Mouse (Mus musculus) WW6 (cell line): ENCODE measurements around the gene Gclm.
A peak's percentile ranks its signal among the peaks of the same experiment; 100 is the strongest.
"Not testable (repeated sequence)": the region's sequence is repeated elsewhere in the genome, so short reads cannot be mapped to it uniquely, and the experiment has no call there.

Experiments used
- DNase-seq: peaks from one replicate; pipeline ENCODE4 v3.0.0-alpha.2; 2013; ENCODE audit warnings: low read depth, low spot score

The Gclm gene

GRCm38 (mm10) chr3:122245215-122245877 lies at the start of gene Gclm:
Gclm (plus strand) TSS chr3:122245557.
- peak; percentile 74 for DNase-seq

DNA sequence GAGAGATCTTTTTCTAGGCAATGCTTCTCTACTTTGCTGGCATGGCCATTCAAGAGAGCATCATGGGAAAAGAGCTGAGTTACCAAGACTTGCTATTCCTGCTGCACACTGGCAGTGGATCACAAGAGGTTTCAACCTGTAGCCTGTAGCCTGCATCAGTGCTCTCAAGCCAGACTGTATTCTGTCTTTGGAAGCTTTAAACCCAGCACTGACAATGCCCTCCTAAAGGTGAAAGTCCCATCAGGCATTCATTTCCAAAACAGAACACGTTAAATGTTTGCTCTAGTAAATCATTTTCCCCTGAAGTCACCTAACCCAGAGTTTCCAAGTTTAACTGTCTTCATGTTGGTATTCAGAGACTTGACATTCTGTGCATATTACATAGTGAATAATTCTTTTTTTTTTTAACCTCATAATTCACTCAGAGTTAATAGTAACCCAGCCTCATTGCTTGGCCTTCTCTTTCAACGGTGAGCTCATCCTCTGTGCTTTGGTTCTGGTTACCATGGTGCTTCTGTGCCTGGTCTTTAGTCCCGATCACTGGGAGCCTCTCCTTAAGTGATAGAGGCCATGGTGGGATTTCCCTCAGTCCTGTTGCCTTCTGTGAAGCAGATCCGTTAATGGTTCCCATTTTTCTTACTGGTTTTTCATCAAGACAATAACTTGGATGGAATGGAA lies 48.6 kb upstream of the Gclm start:
- DNase-seq, result no peak

DNA sequence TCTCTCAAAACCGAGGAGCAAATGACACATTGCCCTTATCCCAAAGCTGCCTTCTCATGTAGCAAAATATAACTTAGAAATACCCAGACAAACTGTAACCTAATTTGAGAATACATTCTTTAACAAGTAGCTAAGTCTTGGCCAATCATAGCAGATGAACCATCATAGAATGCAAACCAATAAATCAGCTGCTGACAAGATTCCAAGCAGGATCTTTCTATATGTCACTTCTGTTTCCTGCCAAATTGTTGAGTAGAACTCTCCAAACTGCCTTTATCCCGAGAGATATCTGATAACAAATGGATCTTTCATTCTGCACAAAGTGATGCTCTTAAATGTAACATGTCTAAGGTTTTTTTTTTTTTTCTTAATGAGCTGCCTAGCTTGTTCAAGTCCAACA lies 46.8 kb upstream of the Gclm start:
- no peak for DNase-seq

GRCm38 (mm10) chr3:122198966-122199381 lies 46.4 kb upstream of the Gclm start:
- DNase-seq, result no peak

DNA sequence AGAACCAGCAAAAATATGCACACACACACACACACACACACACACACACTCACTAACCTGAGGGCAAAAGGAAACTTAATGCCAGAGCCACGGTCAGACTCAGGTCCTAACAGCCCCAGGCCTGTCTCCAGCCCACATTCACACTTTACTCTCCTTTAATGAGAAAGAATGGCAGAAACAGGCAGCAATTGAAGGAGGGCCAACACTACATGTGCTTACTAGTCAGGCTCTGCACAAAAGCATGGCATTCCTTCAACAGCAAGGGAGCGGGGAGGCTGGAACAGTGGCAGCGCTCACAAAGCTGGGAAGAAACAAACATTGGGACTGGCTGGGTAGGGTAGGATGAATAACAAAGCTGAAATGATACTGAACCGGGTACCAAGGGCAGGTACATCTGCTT lies 45.8 kb upstream of the Gclm start:
- no peak for DNase-seq

- DNase-seq, result no peak
These were observed 45.3 kb upstream of the Gclm start for GRCm38 (mm10) chr3:122200017-122200416.

- no peak for DNase-seq
These were observed 44.9 kb upstream of the Gclm start for GRCm38 (mm10) chr3:122200447-122200846.

DNA sequence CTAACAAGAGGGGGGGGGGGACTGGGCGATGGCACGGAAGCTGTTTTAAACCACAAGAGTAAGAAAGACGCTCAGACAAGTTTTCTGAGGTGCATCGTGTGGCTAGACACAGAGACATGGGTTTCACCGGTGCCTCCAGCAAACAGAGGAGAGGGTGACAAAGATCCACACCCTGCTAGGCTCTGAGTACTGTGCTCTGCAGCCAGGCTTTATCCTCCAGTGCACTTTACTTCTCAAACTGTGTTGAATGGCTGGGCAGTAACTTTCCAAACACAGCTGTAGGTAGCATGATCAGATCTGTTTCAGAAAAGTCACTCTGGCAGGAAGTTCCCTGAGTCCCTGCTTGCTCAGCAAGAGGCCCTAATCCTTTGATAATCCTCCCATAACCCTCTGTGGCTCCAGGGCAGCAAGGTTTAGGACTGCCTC lies 43.0 kb upstream of the Gclm start:
- no peak for DNase-seq

- no peak for DNase-seq
These were observed 41.6 kb upstream of the Gclm start for GRCm38 (mm10) chr3:122203675-122204329.

DNA sequence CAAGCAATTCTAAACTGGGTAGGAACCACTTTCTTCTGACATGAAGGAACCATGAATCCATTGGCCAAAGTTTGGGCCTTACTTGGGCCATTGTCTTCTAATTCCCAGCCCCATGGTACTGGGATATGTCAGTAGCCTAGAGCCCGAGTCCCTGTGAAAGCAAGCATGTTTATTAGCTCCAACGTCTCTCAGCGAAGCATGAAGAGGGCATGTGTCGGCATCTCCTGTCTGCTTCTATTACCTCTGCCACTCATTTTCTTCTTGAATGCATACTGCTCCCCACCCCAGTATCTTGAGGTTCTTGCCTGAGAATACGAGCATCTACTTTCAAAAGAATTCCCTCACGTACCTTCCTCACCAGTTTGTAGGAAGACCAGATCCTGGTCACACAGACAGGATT lies 39.6 kb upstream of the Gclm start:
- no peak for DNase-seq

GRCm38 (mm10) chr3:122206279-122207070 lies 38.9 kb upstream of the Gclm start:
- no peak for DNase-seq

DNA sequence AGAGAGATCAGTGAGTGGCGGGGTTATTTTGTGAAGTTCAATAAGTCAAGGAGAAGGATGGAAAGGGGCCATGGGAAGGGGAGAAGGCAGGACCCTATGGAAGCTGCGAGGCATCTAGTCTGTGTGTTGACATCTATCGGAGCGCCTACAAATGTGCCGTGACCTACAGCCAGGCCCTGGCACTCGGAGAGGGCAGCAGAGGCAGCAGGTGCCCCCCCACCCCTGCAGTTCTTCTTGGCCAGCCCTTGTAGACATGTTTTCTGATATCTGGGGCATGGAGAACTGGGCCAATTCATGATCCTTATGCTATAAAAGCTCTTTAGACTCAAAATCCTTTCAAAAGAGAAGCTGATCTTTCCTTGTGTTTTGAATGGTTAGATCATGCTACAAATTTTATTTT lies 37.6 kb upstream of the Gclm start:
- DNase-seq, result no peak

GRCm38 (mm10) chr3:122208296-122209225 lies 36.8 kb upstream of the Gclm start:
- no peak for DNase-seq

- DNase-seq, result no peak
These were observed 35.8 kb upstream of the Gclm start for GRCm38 (mm10) chr3:122209511-122209910.

DNA sequence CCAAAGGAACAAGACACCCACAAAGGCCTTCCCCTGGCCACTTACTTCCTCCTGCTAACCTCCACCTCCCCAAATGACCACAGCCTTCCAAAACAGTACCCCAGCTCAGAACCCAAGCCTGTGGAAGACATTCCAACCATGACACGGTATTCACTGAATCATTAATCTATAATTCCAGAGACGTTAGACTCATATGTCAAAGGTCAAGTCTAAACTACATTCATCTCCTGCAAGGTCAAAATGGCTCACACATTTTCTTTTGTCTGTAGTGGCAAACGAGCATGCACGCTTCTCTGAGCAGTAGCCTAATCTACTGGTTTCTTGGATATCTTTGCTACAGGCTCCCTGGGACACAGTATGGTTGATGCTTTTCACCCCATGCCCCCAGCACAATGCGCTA lies 34.9 kb upstream of the Gclm start:
- no peak for DNase-seq

DNA sequence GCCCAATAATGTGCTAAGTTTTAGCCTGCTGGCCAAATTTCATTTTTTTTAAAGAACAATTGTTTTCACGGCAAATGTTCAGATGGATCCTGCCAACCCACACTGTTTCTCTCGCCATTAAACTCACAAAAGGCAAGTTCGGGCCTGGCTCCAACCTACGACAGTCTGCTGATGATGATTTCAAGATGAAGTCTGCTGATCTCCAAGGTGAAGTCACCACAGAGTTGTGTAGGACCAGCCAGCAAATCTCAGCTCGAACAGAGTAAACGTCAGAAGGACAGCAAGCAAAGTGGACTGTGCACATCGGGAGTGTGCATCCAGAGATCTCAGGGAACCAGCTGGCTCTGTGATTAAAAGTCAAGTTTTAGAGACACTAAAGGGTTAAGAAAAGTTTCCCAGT lies 34.5 kb upstream of the Gclm start:
- DNase-seq, result no peak

DNA sequence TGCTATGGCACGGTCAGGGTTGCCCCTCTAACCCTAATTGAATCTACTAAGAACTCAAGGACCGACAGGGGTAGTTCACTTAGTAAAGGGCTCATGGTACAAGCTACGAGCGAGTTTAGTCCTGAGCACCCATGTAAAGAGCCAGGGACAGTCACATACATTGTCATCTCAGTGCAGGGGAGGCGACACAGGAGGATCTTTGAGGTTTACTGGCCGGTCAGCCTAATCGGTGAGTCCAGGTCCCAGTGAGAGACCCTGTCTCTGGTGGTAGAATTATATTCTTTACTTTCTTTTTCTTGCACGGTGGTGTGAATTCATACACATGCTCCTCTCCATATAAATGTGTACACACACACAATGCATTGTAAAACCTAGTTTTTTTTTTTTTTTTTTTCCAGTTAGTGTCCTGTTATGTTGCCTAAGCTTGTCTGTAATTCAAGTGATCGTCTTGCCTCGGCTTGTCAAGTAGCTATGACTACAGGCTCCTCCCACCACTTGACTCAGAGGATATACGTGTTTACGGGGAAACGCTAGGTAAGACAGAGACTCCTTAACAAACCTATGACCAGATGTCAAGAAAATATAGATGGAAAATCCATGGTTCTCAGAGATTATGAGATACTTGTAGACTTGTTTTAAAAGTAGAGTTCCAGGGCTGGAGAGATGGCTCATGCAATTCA lies 33.8 kb upstream of the Gclm start:
- DNase-seq, result no peak

DNA sequence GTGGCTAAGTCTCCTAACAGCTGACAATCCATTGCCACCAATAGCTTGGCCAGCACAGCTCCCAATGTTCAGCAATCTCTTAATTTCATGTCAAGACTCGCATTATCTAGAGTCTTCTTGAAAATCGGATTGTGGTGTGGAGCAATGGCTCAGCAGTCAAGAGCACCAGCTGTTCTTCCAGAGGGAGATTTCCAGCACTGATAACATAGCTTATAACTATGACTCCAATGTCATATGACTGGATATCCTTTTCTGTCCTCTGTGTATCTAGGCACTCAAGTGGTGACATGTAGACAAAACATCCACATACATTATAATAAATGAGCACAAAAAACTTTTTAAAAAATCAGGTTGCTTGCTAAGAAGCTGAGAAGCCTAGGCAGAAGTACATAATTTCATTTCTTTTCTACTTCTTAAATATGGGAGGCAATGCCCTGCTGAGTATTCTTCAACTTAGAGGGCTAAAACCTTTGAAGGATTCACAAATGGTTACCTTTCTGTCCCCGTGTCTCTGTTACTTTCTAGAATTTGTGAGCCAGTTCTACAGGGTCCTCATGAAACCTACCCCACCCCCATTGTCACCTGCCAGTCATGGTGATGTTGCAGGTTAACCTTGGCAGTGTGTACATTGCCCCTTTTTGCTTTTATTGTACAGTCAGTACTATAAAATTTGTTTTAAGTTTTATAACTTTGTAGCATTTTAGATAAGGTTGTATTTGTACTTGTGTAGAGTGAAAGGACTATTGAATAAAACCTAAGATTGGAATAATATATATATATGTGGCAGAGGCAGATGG lies 23.9 kb upstream of the Gclm start:
- DNase-seq, result no peak

GRCm38 (mm10) chr3:122226972-122227371 lies 18.4 kb upstream of the Gclm start:
- not testable (repeated sequence) for DNase-seq

- no peak for DNase-seq
These were observed 9.6 kb upstream of the Gclm start for GRCm38 (mm10) chr3:122235772-122236171.
